Mouse (Mus musculus): ENCODE results near the gene Mphosph9. TPM values are rescaled to one million over a fixed set of nuclear protein-coding genes. Genes with fewer than 3 reads are reported as not detected.

Gene Mphosph9
- polyA plus RNA-seq, 2 experiments: 3.4 to 4.2 TPM

- ATAC-seq (ENCODE audit: insufficient read depth): no peak
- Histone ChIP-seq H3K4me1 (replicated peaks; ENCODE audit: control insufficient read depth in 2 of 2, insufficient read depth in 2 of 2, low read length in 1 of 2) (no peaks in the 10 kb centered on the region), H3K4me2 (ENCODE audit: low read depth) (no peak overlapping the region), H3K27me3 (ENCODE audit: control insufficient read depth, insufficient read depth, low read length) (no peaks in the 10 kb centered on the region), H3K9me3 (ENCODE audit: control insufficient read depth, low read length) (no peaks in the 10 kb centered on the region), H3K4me3 (ENCODE audit: insufficient read depth in 1 of 2, low read depth in 2 of 2, low read length in 2 of 2) (no peak overlapping the region), H3K27ac (no peak overlapping the region), H3K9ac (replicated peaks) (no peak overlapping the region), H3K36me3 (replicated peaks; ENCODE audit: control insufficient read depth, insufficient read depth, low read depth) (peaks cover 14% of the 10 kb centered on the region)
- no peak for DNase-seq (ENCODE audit: low read depth in 3 of 3, low spot score in 3 of 3)
- WGBS (ENCODE audit: insufficient replicate concordance): 83% methylated on average over 7 of the region's 7 CpGs
- TF ChIP-seq CTCF (IDR thresholded peaks at IDR 0.05; ENCODE audit: low read depth) (no peak), EP300 (IDR thresholded peaks at IDR 0.05; ENCODE audit: low read depth) (no peak)
Observed at GRCm38 (mm10) chr5:124255141-124255540, 72.6 kb downstream of the Mphosph9 start.

DNA sequence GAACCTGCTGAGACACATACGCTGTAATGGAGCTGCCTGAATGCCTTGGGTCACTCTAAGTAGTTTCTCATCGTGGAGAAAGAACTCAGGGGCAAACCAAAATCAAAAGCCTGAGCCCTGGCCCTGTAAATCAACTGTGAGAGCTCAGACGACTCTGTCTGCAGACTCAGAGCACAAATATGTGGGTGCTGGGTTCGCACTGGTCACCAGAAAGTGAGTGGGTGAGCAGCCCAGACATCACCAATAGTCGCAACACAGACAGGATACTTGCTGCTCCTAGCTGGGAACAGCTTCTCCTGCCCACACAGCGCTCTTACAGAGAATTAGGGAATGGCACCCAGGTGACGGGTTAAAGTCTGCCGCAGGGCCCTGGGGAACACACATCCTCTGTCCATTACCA, 74.2 kb downstream of the Mphosph9 start:
- DNase-seq (ENCODE audit: low read depth in 3 of 3, low spot score in 3 of 3) (no peak), ATAC-seq (ENCODE audit: insufficient read depth) (no peak)
- peaks cover 5% of the 10 kb centered on the region for H3K36me3 ChIP-seq (replicated peaks; ENCODE audit: control insufficient read depth, insufficient read depth, low read depth)
- no peak overlapping the region for H3K4me3 ChIP-seq (ENCODE audit: insufficient read depth in 1 of 2, low read depth in 2 of 2, low read length in 2 of 2)
- H3K27me3 ChIP-seq (ENCODE audit: control insufficient read depth, insufficient read depth, low read length): no peaks in the 10 kb centered on the region
- H3K9me3 ChIP-seq (ENCODE audit: control insufficient read depth, low read length): no peaks in the 10 kb centered on the region
- no peak overlapping the region for H3K9ac ChIP-seq (replicated peaks)
- H3K27ac ChIP-seq: no peak overlapping the region
- H3K4me1 ChIP-seq (replicated peaks; ENCODE audit: control insufficient read depth in 2 of 2, insufficient read depth in 2 of 2, low read length in 1 of 2): peaks cover 2 to 3% of the 10 kb centered on the region in 2 experiments; a peak in 3 of 4 replicates
- TF ChIP-seq CTCF (IDR thresholded peaks at IDR 0.05; ENCODE audit: low read depth): no peak
- TF ChIP-seq EP300 (IDR thresholded peaks at IDR 0.05; ENCODE audit: low read depth): no peak
- WGBS (ENCODE audit: insufficient replicate concordance): 80% methylated on average over 8 of the region's 8 CpGs
- H3K4me2 ChIP-seq (ENCODE audit: low read depth): no peak overlapping the region

GRCm38 (mm10) chr5:124252580-124253320, 75.0 kb downstream of the Mphosph9 start:
- no peak for ATAC-seq (ENCODE audit: insufficient read depth)
- H3K36me3 ChIP-seq (replicated peaks; ENCODE audit: control insufficient read depth, insufficient read depth, low read depth): peaks cover 2% of the 10 kb centered on the region
- no peak for TF ChIP-seq CTCF (IDR thresholded peaks at IDR 0.05; ENCODE audit: low read depth)
- TF ChIP-seq EP300 (IDR thresholded peaks at IDR 0.05; ENCODE audit: low read depth): no peak
- H3K27ac ChIP-seq: no peak overlapping the region
- no peaks in the 10 kb centered on the region for H3K9me3 ChIP-seq (ENCODE audit: control insufficient read depth, low read length)
- no peak overlapping the region for H3K4me2 ChIP-seq (ENCODE audit: low read depth)
- DNase-seq (ENCODE audit: low read depth in 3 of 3, low spot score in 3 of 3): no peak
- no peak overlapping the region for H3K9ac ChIP-seq (replicated peaks)
- no peaks in the 10 kb centered on the region for H3K27me3 ChIP-seq (ENCODE audit: control insufficient read depth, insufficient read depth, low read length)
- H3K4me3 ChIP-seq (ENCODE audit: insufficient read depth in 1 of 2, low read depth in 2 of 2, low read length in 2 of 2): no peak overlapping the region
- peaks cover 10 to 11% of the 10 kb centered on the region in 2 experiments for H3K4me1 ChIP-seq (replicated peaks; ENCODE audit: control insufficient read depth in 2 of 2, insufficient read depth in 2 of 2, low read length in 1 of 2)
- 85% methylated on average over 13 of the region's 13 CpGs for WGBS (ENCODE audit: insufficient replicate concordance)

DNA sequence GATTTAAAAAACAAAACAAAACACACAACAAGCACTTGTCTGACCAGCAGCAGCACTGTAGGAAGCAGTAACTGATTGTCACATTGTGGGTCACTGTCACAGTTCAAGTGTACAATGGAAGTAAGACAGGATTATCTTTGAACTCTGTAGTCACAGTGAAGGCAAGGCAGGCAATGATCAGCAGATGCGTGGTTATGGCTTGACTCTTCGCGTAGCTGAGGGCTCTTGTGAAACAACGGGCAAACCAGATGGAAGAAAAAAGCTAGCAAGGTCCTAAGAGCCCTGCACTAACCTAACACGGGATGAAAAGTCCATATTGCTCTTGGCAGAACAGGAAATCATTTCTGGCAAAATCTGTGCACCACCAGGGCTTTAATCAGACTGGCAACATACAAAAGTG, 76.7 kb downstream of the Mphosph9 start:
- DNase-seq (ENCODE audit: low read depth in 3 of 3, low spot score in 3 of 3) (no peak), ATAC-seq (ENCODE audit: insufficient read depth) (no peak)
- Histone ChIP-seq H3K27me3 (ENCODE audit: control insufficient read depth, insufficient read depth, low read length) (no peaks in the 10 kb centered on the region), H3K9me3 (ENCODE audit: control insufficient read depth, low read length) (no peaks in the 10 kb centered on the region), H3K4me2 (ENCODE audit: low read depth) (no peak overlapping the region), H3K27ac (no peak overlapping the region), H3K9ac (replicated peaks) (no peak overlapping the region), H3K4me3 (ENCODE audit: insufficient read depth in 1 of 2, low read depth in 2 of 2, low read length in 2 of 2) (no peak overlapping the region), H3K36me3 (replicated peaks; ENCODE audit: control insufficient read depth, insufficient read depth, low read depth) (peaks cover 2% of the 10 kb centered on the region; the same call in 1 of the 2 replicates), H3K4me1 (replicated peaks; ENCODE audit: control insufficient read depth in 2 of 2, insufficient read depth in 2 of 2, low read length in 1 of 2) (peaks cover 11 to 18% of the 10 kb centered on the region in 2 experiments)
- TF ChIP-seq CTCF (IDR thresholded peaks at IDR 0.05; ENCODE audit: low read depth) (no peak), EP300 (IDR thresholded peaks at IDR 0.05; ENCODE audit: low read depth) (no peak)
- 69% methylated on average over 5 of the region's 5 CpGs for WGBS (ENCODE audit: insufficient replicate concordance)
